Mouse (Mus musculus): ENCODE data around the gene Inafm2.

The Inafm2 gene

GRCm38 (mm10) chr2:118755407-118755806 lies 9.8 kb downstream of the Inafm2 start:
- no peak for DNase-seq (ENCODE audit: low spot score in 2 of 2)

DNA sequence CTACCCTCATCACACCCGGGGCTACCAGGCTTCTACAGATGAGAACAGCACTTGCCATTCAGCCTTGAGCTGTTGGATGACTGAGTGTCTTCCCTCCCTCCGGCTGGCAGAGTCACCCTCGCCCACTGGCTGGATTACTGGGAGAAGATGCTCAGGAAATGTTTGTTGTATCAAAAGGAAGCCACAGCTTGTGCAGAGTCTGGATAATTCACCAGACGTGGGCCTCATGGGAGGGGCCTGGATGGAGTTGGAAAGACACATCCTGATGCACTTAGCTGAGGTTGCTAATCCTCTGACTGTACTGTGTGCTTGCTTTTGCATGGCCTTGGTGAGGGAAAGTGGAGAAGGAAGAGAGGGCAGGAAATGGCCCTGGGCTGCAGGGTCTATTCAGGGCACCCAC lies 10.5 kb downstream of the Inafm2 start:
- DNase-seq (ENCODE audit: low spot score in 2 of 2) = no peak

GRCm38 (mm10) chr2:118759828-118760227 lies 14.3 kb downstream of the Inafm2 start:
- no peak for DNase-seq (ENCODE audit: low spot score in 2 of 2)

GRCm38 (mm10) chr2:118760311-118761025 lies 14.9 kb downstream of the Inafm2 start:
- DNase-seq (ENCODE audit: low spot score in 2 of 2) = no peak

DNA sequence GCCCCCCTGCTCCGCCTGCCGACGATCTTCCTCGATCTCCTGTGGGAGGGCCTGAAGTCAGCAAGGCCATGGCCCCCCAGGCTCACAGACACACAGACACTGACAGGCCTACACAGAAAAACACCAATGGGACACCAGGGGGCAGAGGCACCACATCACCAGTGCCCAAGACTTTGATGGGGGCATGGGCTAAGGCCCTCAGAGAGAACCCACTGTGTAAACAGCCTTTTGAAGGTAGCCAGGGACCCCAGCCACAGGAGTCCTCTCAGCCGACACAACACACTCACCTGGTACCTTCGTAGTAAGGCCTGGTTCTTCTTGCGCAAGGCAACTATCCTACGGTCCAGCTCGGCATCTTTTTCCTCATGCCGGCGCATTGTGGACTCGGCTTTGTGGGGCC lies 15.8 kb downstream of the Inafm2 start:
- DNase-seq (ENCODE audit: low spot score in 2 of 2) = no peak

DNA sequence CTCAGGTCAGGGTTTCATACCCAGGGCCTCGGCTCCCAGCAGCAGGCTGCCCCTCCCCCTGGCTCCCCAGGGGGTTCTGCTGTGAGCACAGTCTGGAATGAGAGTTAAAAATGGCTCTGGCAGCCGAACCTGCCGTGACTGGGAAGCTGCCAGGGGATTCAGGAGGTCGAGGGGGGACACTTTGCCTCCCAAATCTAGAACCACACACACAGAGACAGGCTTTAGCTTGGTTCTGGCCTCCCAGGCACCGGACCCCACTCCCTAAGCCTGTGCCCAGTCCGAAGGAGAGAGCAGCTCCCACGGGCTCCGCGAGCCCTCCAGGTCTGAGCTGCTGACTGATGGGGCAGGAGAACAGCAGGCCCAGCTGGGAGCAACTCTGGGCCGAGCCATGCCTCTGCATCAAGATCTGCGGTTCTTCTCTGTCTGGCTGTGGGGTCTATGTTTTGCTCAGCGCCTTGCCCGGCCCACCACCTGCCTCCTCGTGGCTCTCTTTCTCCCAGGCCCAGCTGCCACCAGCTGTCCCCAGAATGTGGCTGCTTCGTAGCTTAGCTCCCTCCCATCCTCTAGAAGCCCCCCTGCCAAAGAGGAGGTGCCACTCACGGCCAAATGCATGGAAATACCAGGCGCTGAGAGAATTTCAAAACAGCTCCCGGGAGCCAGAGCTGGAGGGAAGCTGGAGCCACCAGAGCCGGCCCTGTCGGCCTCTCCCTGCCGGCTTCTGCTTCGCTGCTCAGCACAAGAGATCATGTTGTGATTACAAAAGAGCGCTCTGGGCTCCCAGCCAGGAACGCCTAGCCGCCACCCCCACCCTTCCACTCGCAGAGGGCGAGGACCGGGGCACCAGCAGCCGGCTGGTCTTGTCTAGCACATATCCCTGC lies 16.6 kb downstream of the Inafm2 start, which contains the start of gene Ccdc9b:
Gene Ccdc9b, minus strand, starts transcription at position 756 of the 878 bp plus-strand sequence.
- peak; percentile 84 to 88 for DNase-seq (ENCODE audit: low spot score in 2 of 2)

GRCm38 (mm10) chr2:118762784-118763148 lies 17.2 kb downstream of the Inafm2 start:
- DNase-seq (ENCODE audit: low spot score in 2 of 2) = no peak

DNA sequence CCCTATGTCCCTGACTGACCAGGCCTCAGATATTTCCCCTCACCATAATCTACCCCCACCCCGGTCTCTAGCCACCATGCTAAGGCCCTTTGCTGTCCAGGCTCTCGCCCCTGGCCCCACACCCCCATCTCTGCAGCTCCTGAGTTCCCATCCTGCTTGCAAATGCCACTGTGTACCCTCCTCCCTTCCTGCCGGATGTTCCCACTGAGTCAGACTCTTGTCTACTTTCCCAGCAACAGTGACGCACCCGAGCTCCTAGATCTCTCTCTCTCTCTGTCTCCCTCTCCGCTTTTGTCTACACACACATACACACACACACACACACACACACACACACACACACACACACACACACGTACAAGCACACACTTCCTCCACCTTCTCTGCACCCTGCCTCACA lies 17.9 kb downstream of the Inafm2 start:
- DNase-seq (ENCODE audit: low spot score in 2 of 2) = peak; percentile 69 to 74

- peak; percentile 60 to 64 for DNase-seq (ENCODE audit: low spot score in 2 of 2)
These were observed 18.7 kb downstream of the Inafm2 start for GRCm38 (mm10) chr2:118764094-118764831.

GRCm38 (mm10) chr2:118764875-118765274 lies 19.3 kb downstream of the Inafm2 start:
- no peak for DNase-seq (ENCODE audit: low spot score in 2 of 2)

DNA sequence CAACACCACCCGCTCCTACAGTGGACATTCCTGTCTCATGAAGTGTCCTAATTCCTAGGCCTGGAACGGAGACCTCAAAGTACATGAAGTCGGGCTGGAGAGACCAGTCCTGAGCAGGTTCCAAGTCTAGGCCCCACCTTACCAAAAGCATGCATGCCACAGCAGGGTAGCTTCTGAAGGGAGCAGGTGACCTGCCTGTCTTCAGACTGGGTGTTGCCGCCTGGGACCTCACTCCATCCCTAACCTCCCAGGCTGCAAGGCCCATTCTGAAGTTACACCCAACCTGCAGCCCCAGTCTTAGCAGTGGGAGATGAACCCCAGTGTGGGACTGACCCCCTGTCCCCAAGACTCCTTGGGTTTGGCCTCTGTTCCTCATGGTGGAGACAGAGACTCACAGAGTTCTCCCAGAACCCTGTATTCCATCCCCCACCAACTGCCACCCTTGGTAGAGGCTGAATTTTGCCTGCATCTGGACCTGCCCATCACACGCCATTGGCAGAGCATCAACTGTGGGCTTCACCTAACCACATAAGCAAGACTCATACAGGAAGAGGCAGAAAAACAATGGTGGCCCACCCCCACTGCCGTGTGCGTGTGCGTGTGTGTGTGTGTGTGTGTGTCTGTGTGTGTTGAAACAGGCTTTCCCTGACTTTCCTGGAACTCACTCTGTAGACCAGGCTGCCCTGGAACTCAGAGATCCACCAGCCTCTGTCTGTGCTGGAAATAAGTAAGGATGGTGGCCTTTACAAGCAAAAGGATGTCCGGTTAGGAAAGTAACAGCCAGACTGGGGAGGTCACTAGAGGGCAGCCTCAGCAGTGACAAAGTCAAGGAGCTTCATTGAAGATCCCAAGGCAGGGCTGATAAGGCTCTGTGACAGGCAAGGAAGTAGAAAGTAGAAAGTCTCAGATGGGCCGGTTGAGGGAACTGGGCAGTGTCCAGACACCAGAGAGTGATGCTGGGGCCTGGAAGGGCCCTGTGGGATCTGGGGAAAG lies 20.8 kb downstream of the Inafm2 start:
- DNase-seq (ENCODE audit: low spot score in 2 of 2) = no peak

DNA sequence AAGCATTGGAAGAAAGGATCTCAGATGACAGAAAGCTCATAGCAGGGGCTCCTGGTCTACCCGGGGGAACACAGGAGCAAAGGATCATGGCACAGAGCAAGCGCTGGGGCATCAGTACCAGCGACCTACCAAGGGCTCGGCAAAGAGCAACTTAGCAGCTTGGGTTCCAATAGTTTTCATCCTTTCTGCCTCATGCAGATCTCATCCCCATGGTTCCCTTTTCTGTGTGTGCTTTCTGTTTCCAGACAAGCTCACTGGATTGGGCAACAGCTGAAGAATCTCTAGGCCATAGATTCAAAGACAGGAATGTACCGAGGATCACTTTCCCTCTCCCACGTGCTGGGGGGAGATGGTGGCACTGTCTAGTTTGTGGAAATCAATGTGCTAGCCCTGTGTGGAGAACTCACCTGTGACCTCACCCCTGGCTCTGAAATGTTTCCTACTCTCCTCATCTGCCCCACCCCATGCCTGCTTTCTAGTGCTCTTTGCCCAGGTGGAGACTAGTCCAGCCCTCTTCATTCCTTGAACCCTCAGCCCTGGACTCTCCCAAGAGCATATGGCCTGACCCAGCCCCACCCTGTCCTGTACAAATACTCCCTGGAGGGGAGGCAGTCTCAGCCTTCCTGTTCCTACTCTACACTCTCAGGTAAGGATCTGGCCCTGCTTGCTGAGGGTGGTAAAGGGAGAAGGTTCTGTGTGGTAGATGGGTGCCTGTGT lies 26.8 kb downstream of the Inafm2 start, which contains the start of gene Phgr1:
Gene Phgr1, plus strand, starts transcription at position 612 of the 717 bp plus-strand sequence.
- DNase-seq (ENCODE audit: low spot score in 2 of 2) = no peak

DNA sequence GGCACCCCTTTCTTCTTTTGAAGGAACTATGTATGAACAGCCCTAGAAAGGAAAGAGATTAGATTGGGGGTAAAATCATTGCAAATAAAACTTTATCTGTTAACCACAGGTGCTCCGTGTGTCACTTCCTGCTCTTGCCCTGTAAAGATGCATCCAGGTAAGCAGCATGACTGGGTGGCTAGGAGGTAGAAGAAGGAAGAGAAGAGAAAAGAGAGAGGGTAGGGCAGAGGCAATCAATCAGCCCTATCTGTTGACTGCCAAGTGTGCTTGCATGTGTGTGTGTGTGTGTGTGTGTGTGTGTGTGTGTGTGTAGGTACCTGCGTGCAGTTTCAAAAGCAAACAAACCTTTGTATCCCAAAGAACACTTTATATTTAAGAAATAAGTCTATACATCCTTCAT lies 29.0 kb downstream of the Inafm2 start:
- no peak for DNase-seq (ENCODE audit: low spot score in 2 of 2)

DNA sequence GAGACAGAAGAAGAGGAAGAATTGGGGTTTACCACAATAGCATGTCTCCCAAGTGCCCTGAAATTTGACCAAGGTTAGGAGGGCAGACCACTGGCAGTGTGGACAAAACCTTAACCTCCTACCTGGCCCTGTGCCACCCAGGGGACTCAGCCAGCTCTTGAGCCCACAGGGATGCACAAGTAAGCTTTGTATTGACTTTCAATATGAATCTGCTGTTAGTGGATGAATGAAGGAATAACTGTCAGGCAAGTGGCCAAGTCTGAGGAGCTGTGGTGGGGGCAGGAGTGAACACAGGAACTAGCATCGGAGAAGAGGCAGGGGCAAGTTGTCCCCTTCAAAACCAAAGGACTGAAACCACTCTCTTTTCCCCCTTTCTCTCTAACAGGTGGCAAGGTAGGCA lies 29.8 kb downstream of the Inafm2 start:
- peak in 1 of 2 experiments; percentile 47 for DNase-seq (ENCODE audit: low spot score in 2 of 2)

GRCm38 (mm10) chr2:118775846-118776245 lies 30.3 kb downstream of the Inafm2 start:
- peak; percentile 71 to 74 for DNase-seq (ENCODE audit: low spot score in 2 of 2)

- no peak for DNase-seq (ENCODE audit: low spot score in 2 of 2)
These were observed 30.7 kb downstream of the Inafm2 start for GRCm38 (mm10) chr2:118776295-118776694.

GRCm38 (mm10) chr2:118778418-118778817 lies 32.9 kb downstream of the Inafm2 start:
- DNase-seq (ENCODE audit: low spot score in 2 of 2) = no peak

DNA sequence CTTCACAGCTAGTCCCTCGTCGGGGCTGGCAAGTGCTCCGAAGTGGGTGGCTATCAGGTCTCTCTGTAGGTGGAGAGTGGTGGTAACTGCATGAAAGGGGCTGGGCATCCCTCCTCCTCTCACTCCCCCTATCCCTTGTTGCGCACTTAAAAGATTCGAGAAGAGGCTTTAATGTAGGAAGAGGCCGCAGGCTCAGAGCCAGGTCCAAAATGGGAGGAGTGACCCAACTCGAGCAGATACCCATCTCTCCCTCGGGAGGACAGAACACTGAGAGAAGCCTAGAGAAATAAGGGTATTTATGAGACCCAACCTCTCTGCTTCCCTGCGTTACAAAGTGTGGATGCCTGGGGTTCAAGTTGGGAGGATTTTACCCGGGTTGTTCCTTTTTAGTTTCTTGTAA lies 33.5 kb downstream of the Inafm2 start:
- no peak for DNase-seq (ENCODE audit: low spot score in 2 of 2)

DNA sequence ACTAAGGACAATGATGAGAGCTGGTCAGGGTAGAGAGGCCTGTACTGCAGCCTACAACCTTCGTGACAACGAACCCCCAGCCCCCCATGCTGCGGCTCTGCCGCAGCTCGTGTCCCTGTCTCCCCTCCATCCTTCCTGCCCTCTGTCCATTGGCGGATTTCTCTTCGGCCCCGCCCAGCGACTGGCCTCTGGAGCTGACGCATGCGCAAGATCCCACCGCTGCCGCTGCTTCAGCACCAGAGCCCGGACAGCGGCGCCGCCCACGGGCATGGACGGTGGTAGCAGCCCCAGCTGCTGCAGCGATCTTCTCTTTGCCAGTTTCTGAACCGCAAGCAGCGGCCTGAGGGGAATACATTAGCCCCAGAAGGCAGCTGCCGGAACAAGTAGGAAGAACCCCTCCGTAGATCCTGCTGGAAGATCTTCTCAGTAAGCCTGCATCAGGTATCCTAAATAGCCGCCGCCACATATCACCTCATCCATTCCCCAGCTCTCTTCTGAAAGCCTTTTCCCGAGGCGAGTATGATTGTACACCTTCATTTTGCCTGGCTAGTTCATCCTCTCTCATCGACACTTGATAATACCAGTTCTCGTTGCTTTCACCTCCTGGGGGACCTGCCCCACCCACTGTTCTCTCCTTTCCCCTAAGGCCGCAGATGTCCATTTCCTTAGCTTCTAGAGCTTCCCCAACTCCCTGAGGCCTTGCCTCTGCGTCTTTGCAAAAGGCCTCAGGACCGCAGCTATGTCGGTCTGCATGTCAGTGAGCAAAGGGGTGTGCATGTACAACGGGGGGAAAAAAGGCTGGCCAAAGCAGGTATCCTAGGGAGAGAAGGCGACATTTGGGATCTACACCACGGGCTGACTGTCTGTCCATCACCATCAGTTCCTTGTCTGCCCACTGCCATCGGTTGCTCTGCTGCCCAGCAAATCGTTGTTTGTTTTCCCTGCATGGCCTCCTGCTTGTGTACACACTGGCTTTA lies 34.2 kb downstream of the Inafm2 start, which contains the start of gene Disp2:
Gene Disp2, plus strand, starts transcription at position 216 of the 977 bp plus-strand sequence.
- DNase-seq (ENCODE audit: low spot score in 2 of 2) = peak; percentile 96

Measured in right cerebral cortex, adult 2 months (tissue).